Mouse (Mus musculus): ENCODE measurements around the gene Sipa1. TPM values are rescaled to one million over a fixed set of nuclear protein-coding genes. Genes with fewer than 3 reads are reported as not detected.

Sipa1 gene
- total RNA-seq, 1 experiment from 2014 or later, result 199 TPM

DNA sequence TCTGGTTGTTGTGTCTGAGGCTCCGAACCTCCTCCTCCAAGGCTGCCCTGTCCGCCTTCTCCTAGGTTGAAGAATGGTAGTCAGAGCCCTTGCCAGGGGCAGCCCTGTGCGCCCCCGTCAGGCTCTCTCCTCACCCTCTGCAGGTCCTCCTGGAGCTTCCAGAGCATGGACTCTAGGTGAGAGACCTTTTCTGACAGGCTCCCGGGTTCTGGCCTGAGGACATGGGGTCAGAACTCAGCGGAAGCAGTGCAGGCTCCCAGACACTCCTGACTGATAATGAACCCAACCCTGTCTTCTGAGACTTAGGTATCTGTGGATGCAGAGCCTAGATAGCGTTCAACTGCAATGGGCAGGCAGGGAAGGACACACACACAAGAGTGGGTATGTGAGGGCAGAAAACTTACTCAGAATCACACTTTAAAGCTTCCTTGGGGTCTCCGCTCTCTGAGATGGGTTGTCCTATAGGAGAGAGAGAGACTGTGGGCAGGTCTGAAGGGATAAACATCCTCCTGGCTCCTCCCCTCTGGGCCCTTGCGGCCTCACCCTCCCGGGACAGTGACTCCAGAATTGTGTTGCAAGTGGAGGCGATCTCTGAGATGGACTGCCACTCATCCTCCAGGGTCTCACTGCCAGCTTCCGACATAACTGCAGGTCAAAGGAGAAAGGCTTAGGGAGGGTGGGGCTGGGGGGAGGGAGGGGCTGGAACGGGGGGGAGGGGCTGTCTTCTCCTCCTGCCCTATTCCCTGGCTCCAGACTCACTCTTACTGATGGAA, 11.8 kb downstream of the Sipa1 start:
- ATAC-seq (ENCODE audit: extremely low read depth, insufficient number of reproducible peaks, low FRiP score, poor library complexity, severe bottlenecking), result no peak

DNA sequence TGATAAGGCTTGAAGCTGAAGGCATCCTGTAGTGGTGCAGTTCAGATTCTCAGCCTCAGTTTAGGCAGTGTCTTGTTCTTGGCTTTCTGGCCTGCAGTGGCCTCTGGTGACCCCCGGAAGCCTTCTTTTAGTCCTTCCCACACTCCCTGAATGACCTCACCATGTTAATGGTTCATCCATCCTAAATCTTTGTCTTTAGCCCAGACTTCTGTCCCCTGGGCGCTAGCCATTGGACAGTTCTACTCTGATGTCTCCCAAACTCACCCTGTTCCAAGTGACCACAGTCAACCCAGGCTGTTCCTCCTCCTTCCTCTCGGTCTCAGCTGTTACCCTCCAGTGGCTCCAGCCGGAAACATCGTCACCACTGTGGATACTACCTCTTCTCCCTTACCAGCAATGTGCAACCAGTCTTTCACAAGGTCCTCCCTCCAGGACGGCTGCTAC, 14.2 kb downstream of the Sipa1 start:
- peak; percentile 34; the same call in 1 of the 2 replicates for ATAC-seq (ENCODE audit: extremely low read depth, insufficient number of reproducible peaks, low FRiP score, poor library complexity, severe bottlenecking)

DNA sequence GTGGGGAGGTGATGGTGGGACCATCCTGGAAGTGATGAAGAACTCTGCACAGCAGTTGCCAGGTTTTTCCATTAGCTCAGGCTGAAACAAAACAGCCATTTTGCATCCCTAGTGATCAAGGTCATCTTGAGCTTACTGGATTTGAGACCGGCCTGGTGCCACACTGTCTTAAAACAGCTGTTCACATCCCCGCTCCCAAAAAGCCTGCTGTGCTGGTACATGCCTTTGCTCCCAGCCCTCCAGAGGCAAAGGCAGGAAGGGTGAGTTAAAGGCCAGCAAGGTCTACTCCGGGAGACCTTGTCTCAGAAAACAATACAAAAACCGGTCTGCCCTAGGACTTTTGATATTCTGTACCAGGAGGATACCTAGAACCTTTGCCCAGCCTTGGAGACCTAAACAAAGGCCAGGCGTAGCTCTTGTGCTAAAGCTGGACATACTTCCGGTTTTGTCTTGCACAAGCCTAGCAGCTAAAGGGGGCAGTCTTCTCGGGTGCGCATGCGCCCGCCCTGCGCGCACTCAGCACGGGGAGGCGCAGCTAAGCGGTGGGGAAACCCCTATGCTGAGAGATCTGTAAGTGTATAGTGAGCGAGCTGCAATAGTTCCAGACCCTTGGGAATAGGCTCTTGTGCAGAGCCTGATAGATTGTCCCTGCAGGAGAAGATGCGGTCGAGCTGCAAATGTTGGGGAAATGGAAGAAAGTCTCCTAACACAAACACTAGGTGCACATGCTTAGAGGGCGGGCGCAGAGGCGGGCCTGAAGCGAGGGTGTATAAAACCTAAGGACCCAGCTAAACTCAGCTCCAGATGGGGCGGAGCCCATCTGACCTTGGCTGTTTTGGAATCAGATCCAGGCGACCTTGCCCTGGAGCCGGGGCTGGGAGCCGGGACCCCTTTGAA, 14.9 kb downstream of the Sipa1 start:
- ATAC-seq (ENCODE audit: extremely low read depth, insufficient number of reproducible peaks, low FRiP score, poor library complexity, severe bottlenecking), result peak; percentile 81

DNA sequence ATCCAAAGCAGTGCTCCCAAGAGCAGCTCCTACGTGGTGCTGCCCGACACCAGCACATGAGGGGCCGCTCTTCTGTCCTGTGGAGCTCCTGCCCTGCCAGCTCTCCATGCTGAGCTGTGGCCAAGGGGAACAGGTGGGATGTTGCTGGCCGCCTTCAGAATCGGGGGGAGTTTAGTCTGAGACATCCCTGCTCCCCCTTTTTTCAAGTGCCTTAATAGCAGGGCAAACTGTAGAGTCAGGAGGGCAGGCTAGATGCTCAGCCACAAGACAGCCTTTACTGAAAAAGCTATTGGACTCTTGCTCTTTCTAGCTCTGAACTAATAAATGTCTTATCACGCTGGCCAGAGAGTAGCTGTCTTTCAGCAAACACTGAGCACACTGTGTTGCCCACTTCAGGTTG, 15.7 kb downstream of the Sipa1 start:
- ATAC-seq (ENCODE audit: extremely low read depth, insufficient number of reproducible peaks, low FRiP score, poor library complexity, severe bottlenecking), result no peak

DNA sequence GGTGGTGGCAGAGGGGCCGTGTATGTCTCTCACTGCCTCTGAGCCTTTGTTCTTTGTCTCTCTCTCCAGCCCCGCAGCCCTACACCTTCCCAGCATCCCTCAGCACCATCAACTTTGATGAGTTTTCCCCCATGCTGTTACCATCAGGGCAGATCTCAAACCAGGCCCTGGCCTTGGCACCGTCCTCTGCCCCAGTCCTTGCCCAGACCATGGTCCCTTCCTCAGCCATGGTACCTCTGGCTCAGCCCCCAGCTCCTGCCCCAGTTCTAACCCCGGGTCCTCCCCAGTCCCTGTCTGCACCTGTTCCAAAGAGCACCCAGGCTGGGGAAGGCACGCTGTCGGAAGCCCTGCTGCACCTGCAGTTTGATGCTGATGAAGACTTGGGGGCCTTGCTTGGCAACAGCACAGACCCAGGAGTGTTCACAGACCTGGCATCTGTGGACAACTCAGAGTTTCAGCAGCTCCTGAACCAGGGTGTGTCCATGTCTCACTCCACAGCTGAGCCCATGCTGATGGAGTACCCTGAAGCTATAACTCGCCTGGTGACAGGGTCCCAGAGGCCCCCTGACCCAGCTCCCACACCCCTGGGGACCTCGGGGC, 16.7 kb downstream of the Sipa1 start:
- no peak for ATAC-seq (ENCODE audit: extremely low read depth, insufficient number of reproducible peaks, low FRiP score, poor library complexity, severe bottlenecking)

DNA sequence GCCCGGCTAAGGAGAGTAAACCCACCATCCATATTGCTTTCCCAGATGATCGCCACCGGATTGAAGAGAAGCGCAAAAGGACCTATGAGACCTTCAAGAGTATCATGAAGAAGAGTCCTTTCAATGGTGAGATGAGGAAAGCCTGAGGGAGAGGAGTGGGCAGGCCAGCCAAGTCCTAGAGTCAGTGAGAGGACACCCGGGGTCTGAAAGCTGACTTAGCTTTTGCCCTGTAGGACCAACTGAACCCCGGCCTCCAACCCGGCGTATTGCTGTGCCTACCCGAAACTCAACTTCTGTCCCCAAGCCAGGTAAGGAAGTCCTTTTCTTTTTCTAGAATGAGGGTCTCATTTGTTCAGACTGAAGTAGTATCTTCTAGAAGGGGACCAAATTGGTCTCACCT, 18.2 kb downstream of the Sipa1 start:
- no peak for ATAC-seq (ENCODE audit: extremely low read depth, insufficient number of reproducible peaks, low FRiP score, poor library complexity, severe bottlenecking)

DNA sequence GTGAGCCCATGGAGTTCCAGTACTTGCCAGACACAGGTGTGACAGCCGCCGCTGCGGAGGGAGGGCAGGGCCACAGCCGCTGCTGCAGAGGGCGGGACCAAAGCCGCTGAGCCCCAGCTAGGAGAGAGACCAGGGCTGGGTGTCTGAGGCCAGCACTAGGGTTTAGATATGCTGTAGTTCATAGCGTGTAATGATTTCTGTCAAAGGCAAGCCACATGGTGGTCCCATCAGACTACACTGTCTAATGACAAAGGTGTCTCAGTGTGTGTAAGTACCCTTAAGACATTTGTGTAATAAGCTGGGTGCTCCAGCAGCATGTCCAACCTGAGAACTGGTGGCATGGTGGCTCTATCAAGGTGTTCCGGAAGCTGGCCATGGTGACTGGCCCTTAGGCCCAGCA, 21.9 kb downstream of the Sipa1 start:
- no peak for ATAC-seq (ENCODE audit: extremely low read depth, insufficient number of reproducible peaks, low FRiP score, poor library complexity, severe bottlenecking)

DNA sequence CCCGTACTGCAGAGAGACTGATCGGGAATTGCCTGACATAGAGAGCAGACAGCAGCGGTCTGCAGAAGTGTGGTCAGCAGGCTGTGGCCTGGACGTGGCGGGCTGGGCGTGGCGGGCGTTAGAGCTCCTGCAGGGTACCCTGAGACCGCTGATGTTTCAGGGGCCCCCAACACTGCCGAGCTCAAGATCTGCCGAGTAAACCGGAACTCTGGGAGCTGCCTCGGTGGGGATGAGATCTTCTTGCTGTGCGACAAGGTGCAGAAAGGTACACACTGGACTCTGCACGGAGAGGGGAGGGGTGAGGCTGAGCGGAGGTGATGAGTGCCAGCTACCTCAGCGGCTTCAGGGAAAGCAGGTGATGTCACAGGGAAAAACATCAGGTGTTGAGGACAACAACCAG, 22.5 kb downstream of the Sipa1 start:
- no peak for ATAC-seq (ENCODE audit: extremely low read depth, insufficient number of reproducible peaks, low FRiP score, poor library complexity, severe bottlenecking)

DNA sequence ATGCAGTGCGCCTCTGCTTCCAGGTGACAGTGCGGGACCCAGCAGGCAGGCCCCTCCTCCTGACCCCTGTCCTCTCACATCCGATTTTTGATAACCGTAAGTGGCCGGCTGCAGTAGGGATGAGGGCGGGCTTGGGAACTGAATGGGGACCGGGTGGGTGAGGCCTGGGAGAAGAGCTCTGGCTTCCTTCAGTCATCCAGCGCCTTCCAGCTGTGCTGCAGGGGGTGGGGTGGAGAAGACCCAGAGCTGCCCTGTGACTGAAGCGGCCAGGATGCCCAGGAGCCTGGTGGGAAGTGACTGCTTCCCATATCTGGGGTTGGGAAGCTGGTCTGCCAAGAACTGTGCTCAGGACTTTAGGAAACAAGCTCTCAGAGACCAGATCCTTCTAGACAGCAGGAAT, 23.2 kb downstream of the Sipa1 start:
- no peak for ATAC-seq (ENCODE audit: extremely low read depth, insufficient number of reproducible peaks, low FRiP score, poor library complexity, severe bottlenecking)

DNA sequence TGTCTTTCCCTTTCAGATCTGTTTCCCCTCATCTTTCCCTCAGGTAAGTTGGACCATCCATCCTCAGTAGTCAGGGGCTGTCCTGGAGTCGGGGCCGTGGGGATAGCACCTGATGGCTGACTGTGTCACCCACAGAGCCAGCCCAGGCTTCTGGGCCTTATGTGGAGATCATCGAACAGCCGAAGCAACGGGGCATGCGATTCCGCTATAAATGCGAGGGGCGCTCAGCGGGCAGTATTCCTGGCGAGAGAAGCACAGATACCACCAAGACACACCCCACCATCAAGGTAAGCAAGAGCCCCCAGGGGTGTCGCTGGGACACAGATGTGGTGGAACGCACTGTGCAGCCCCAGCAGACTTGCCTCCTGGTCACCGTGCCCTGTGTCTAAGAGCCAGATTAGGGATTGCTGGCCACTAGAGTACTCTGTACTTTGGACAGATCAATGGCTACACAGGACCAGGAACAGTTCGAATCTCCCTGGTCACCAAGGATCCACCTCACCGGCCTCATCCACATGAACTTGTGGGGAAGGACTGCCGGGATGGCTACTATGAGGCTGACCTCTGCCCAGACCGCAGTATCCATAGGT, 25.0 kb downstream of the Sipa1 start:
- ATAC-seq (ENCODE audit: extremely low read depth, insufficient number of reproducible peaks, low FRiP score, poor library complexity, severe bottlenecking), result no peak

DNA sequence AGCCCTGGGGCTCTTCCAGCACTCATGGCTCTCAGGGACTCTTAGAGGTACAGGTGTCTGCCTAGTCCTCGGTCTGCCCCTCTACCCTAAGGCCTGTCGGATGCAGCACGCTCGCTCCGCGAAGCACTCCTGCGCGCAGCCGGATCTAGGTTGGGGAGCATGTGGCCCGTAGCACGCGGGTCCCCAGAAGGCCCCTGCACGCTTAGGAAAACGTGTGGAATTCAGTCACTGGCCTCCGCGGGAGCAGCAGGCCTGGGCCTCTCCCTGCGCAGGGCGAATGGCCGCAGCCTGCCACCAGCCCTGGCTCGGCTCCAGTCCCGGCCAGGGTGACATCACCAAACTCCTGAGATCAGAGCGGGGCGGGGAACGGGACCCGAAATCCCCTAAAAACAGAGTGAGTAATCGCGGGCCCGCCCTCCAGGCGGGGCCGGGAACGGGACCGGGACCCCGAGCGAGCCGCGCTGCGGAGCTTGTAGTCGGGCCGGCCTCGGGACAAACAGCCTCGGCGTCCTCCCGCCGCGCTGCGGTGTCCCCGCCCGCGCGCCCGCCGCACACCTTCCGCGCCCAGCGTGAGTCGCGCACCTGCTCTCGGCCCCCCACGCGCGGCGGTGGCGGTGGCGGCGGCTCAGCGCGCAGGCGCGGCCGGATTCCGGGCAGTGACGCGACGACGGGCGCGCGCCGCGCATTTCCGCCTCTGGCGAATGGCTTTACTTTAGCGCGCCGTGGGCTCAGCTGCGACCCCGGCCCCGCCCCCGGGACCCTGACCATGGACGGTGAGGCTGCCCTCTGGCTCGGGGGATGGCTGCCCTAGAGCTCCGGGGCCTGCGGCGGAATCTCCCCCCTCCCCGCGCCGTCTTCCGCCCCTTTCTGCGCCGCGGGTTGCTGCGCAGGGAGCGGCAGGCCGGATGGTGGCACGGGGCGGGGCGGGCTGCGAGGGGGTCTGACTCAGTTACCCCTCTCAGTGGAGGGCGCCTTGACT, 26.1 kb downstream of the Sipa1 start, which contains the start of gene Rela:
Gene Rela, plus strand, starts transcription at position 415 of the 979 bp plus-strand sequence.
- peak; percentile 72 for ATAC-seq (ENCODE audit: extremely low read depth, insufficient number of reproducible peaks, low FRiP score, poor library complexity, severe bottlenecking)

DNA sequence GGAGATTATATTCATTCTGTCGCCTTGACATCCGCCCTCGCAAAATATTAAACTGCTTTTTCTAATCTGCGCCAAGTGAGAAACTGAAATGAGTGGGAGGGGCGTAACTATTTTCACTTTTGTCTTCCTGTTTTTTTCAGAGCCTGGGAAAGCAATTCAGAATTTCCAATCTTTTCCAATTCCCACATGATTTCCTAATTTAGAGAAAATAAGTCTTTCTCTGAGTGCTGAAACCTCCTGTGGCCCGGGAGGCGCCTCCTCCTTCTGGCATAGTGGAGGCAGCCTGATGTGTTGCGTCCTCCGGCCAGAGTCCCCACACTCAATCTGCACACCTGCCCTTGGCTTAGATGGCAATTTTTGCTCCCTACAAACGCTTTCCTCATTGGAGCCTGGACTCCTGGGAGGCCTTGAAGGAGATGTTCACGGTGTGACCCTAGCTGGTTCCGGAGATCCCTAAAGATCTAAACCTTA, 26.9 kb downstream of the Sipa1 start:
- no peak for ATAC-seq (ENCODE audit: extremely low read depth, insufficient number of reproducible peaks, low FRiP score, poor library complexity, severe bottlenecking)

DNA sequence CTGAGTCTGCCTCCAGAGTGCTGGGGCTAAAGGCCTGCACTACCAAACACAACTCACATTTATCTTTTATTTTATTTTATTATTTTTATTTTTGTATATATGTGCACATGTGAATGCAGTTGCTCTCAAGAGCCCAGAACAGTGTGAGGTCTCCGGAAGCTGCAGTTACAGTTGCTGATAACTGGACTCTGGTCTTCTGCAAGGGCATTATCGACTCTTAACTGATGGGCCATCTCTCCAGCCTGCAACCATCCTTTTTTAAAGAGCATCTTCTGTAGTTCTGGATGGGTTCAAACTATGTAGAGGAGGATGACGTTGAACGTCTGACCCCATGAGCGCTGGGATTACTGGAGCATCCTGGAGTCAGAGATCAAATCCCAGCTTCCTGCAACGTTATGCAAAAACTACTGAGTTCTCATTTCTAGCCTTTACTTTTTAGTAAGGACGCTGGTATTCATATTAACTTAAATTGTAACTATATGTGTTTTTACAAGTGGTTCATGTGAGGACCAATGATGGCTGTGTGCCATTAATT, 27.4 kb downstream of the Sipa1 start:
- ATAC-seq (ENCODE audit: extremely low read depth, insufficient number of reproducible peaks, low FRiP score, poor library complexity, severe bottlenecking), result no peak

DNA sequence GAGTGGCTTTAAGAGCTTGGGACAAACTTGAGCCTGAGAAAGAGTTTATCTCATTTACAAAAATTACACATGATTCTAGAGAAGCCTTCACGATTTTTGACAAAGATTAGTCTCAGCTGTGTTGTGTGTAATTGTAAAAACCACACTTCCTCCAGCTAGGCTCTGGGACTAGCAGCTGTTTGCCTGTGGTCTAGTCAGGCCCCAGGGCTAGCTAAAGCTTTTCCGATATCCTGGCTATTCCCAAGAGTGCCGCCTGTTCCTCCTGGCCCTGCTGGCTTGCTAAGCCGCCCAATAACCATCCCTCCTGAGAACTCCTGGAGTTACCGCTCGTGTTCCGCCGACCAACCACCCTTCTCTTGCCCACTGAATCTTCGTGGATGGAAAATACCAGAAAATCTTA, 31.4 kb downstream of the Sipa1 start:
- ATAC-seq (ENCODE audit: extremely low read depth, insufficient number of reproducible peaks, low FRiP score, poor library complexity, severe bottlenecking), result no peak

DNA sequence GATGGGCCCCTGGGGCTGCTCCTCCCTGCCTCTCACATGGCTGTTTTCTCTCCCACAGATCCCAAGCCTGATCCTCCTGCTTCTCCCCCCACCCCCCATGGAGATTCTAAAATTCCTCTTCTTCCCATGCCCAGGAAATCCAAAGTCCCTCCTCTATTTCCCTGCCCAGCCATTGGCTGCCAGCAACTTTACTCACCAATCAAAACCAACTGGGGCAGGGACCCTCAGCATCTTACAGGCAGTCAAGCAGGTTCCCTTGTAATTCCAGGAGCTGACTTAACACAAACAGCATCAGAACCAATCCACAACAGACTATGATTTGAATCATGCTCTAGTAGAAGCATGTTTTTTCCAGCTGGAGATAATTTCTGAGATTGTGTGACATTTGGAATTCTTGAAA, 33.6 kb downstream of the Sipa1 start:
- ATAC-seq (ENCODE audit: extremely low read depth, insufficient number of reproducible peaks, low FRiP score, poor library complexity, severe bottlenecking), result no peak

DNA sequence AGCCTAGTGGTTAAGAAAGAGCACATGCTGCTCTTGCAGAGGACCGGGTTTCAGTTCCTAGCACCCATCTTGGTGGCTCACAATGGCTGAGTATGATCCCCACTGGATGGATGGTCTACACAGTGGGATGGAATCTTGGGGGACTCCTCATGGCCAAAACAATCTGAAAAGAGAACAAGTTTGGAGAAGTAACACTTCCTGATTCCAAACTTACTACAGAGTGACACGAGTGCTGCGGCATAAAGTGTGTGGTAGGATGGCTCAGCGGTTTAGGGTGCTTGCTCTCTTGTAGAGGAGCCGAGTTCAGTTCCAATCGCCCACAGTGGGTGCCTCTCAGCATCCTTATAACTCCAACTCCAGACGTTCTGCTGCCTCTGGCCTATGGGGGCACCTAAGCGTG, 38.2 kb downstream of the Sipa1 start:
- ATAC-seq (ENCODE audit: extremely low read depth, insufficient number of reproducible peaks, low FRiP score, poor library complexity, severe bottlenecking), result no peak

DNA sequence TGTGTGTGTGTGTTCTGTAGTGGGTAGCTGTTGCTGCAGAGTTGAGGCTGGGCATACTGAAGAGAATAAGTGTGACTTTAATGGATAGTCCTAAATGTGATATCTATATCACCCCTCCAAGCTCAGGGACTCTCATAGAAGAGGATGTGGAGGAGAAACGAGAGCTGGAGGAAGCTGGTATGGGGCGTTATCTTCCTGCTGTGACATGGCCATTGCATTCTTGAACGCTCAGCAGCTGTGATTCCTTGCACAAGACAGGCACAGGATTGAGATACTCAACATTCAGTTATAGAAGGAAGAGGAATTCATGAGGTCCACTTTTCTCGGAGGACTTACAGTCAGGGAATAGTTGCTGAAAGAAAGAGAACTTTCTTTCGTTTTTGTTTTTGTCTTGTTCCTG, 41.6 kb downstream of the Sipa1 start:
- ATAC-seq (ENCODE audit: extremely low read depth, insufficient number of reproducible peaks, low FRiP score, poor library complexity, severe bottlenecking), result no peak

DNA sequence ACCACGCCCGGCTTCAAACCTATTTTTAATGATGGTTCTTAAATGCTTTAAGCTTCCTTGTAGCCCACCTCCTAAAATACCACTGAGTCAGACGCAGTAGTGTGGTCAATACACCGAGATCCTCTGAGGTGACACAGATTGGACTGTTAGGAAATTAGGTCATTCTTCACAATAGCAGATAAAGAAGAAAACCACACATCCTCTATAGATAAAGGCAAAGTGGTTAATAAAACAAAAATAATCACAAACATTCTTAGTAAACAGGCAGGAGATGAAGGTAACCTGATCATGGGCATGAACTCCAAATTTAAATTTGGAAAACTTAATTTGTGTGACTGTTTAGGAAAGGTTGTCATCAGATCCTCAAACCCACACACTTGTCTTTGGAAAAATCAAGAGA, 43.5 kb downstream of the Sipa1 start:
- no peak for ATAC-seq (ENCODE audit: extremely low read depth, insufficient number of reproducible peaks, low FRiP score, poor library complexity, severe bottlenecking)
